Mouse (Mus musculus) midbrain, embryonic 16.5 days (tissue): ENCODE measurements around the gene Spred2. TPM values are rescaled to one million over a fixed set of nuclear protein-coding genes. Genes with fewer than 3 reads are reported as not detected.
"Not testable (repeated sequence)": the region's sequence is repeated elsewhere in the genome, so short reads cannot be mapped to it uniquely, and the experiment has no call there.

ENCODE experiments used
- ATAC-seq: fragments of 200-750 bp; cut with Nextera tagmentation; 2 replicates; pipeline ENCODE4 v1.8.0; 2017; ENCODE audit warnings: moderate TSS enrichment
- H3K27ac ChIP-seq: fragments of 300-500 bp; sonication (generic); 2 replicates; pipeline ENCODE4 v1.5.1; 2014; ENCODE audit warnings: mild to moderate bottlenecking, low read length, mixed read lengths
- H3K27me3 ChIP-seq: fragments of 300-500 bp; sonication (generic); 2 replicates; pipeline ENCODE4 v1.6.1; 2014; ENCODE audit warnings: low read depth, low read length, mixed read lengths; ENCODE audit not compliant: control insufficient read depth, insufficient read depth
- H3K36me3 ChIP-seq: fragments of 300-500 bp; sonication (generic); 2 replicates; pipeline ENCODE4 v1.6.1; 2014; ENCODE audit warnings: mild to moderate bottlenecking, low read length, moderate library complexity, mixed read lengths; ENCODE audit not compliant: control insufficient read depth, insufficient read depth
- H3K4me1 ChIP-seq: fragments of 300-500 bp; sonication (generic); 2 replicates; pipeline ENCODE4 v1.6.1; 2014; ENCODE audit warnings: mild to moderate bottlenecking, low read length, mixed read lengths; ENCODE audit not compliant: control insufficient read depth, insufficient read depth
- H3K4me2 ChIP-seq: fragments of 300-500 bp; sonication (generic); 2 replicates; pipeline ENCODE4 v1.6.1; 2014; ENCODE audit warnings: mild to moderate bottlenecking, low read length, mixed read lengths
- H3K4me3 ChIP-seq: fragments of 300-500 bp; sonication (generic); 2 replicates; pipeline ENCODE4 v1.5.1; 2014; ENCODE audit warnings: low read depth, mild to moderate bottlenecking, low read length, moderate library complexity, mixed read lengths
- H3K9ac ChIP-seq: fragments of 300-500 bp; sonication (generic); 2 replicates; pipeline ENCODE4 v1.6.1; 2014; ENCODE audit warnings: low read depth, low read length, mixed read lengths
- H3K9me3 ChIP-seq: fragments of 300-500 bp; sonication (generic); replicated peaks from 2 replicates; pipeline ENCODE4 v1.6.1; 2014; ENCODE audit warnings: mild to moderate bottlenecking, low read length, mixed read lengths; ENCODE audit not compliant: control insufficient read depth, poor library complexity, severe bottlenecking
- WGBS: fragments of 180-500 bp; shearing (Covaris S2); extraction: QIAGEN DNeasy Blood & Tissue Kit; methylation state at CpG from one replicate; pipeline ENCODE4 v1.1.7; 2014; 5-methylcytosine and 5-hydroxymethylcytosine counted together
- polyA plus RNA-seq: library from polyadenylated mRNA; unstranded; fragments of >200 nt; fragmentation: Nextera tagmentation; extraction: Ambion mirVana; gene quantifications from 2 replicates; pipeline ENCODE4 v1.2.1, GENCODE M21; 2015

Spred2 gene
- polyA plus RNA-seq, 1 experiment from 2014 or later, result 4.8 TPM

GRCm38 (mm10) chr11:20052814-20053536 lies 128.8 kb downstream of the Spred2 start:
- Histone ChIP-seq H3K27ac (no peak overlapping the region), H3K36me3 (peaks cover 12% of the 10 kb centered on the region; the same call in 1 of the 2 replicates), H3K9me3 (no peaks in the 10 kb centered on the region), H3K9ac (no peak overlapping the region), H3K4me2 (no peak overlapping the region), H3K4me3 (no peak overlapping the region), H3K27me3 (no peaks in the 10 kb centered on the region), H3K4me1 (peaks cover 3% of the 10 kb centered on the region; the same call in 1 of the 2 replicates)
- no peak for ATAC-seq
- 56% methylated on average over 13 of the region's 13 CpGs for WGBS

- H3K9ac ChIP-seq, result no peak overlapping the region
- no peaks in the 10 kb centered on the region for H3K9me3 ChIP-seq
- H3K4me2 ChIP-seq, result no peak overlapping the region
- ATAC-seq, result no peak
- H3K4me3 ChIP-seq, result no peak overlapping the region
- no peaks in the 10 kb centered on the region for H3K27me3 ChIP-seq
- peaks cover 14% of the 10 kb centered on the region; the same call in 1 of the 2 replicates for H3K36me3 ChIP-seq
- H3K4me1 ChIP-seq, result peaks cover 3% of the 10 kb centered on the region; the same call in 1 of the 2 replicates
- H3K27ac ChIP-seq, result no peak overlapping the region
- WGBS, result 69% methylated on average over 3 of the region's 3 CpGs
These were observed 129.8 kb downstream of the Spred2 start for GRCm38 (mm10) chr11:20053951-20054350.

- 0 out of 2 replicates have a peak, but pooled peaks have one; percentile 36 for ATAC-seq
- WGBS, result 27% methylated on average over 5 of the region's 5 CpGs
- H3K9me3 ChIP-seq, result no peaks in the 10 kb centered on the region
- H3K4me1 ChIP-seq, result peaks cover 3% of the 10 kb centered on the region; the same call in 1 of the 2 replicates
- H3K4me2 ChIP-seq, result no peak overlapping the region
- H3K27me3 ChIP-seq, result no peaks in the 10 kb centered on the region
- no peak overlapping the region for H3K4me3 ChIP-seq
- no peak overlapping the region for H3K9ac ChIP-seq
- H3K36me3 ChIP-seq, result peaks cover 18% of the 10 kb centered on the region; the same call in 1 of the 2 replicates
- H3K27ac ChIP-seq, result no peak overlapping the region
These were observed 130.4 kb downstream of the Spred2 start for GRCm38 (mm10) chr11:20054617-20055016.

- ATAC-seq, result no peak
- no peak overlapping the region for H3K4me2 ChIP-seq
- no peaks in the 10 kb centered on the region for H3K9me3 ChIP-seq
- peaks cover 3% of the 10 kb centered on the region; the same call in 1 of the 2 replicates for H3K4me1 ChIP-seq
- H3K36me3 ChIP-seq, result peaks cover 21% of the 10 kb centered on the region
- WGBS, result 91% methylated on average over 1 of the region's 1 CpGs
- no peak overlapping the region for H3K27ac ChIP-seq
- no peaks in the 10 kb centered on the region for H3K27me3 ChIP-seq
- H3K4me3 ChIP-seq, result no peak overlapping the region
- no peak overlapping the region for H3K9ac ChIP-seq
These were observed 132.0 kb downstream of the Spred2 start for GRCm38 (mm10) chr11:20056168-20056567.

- ATAC-seq, result peak; percentile 36; the same call in 1 of the 2 replicates
- Histone ChIP-seq H3K4me1 (peaks cover 3% of the 10 kb centered on the region; the same call in 1 of the 2 replicates), H3K36me3 (peaks cover 21% of the 10 kb centered on the region), H3K9ac (no peak overlapping the region), H3K27ac (no peak overlapping the region), H3K4me2 (no peak overlapping the region), H3K9me3 (no peaks in the 10 kb centered on the region), H3K4me3 (no peak overlapping the region), H3K27me3 (no peaks in the 10 kb centered on the region)
- whole genome bisulfite sequencing, result 100% methylated on average over 2 of the region's 2 CpGs
These were observed 133.3 kb downstream of the Spred2 start for GRCm38 (mm10) chr11:20057429-20057828.

- Histone ChIP-seq H3K9me3 (no peaks in the 10 kb centered on the region), H3K4me3 (no peak overlapping the region), H3K4me1 (no peaks in the 10 kb centered on the region), H3K27ac (no peak overlapping the region), H3K4me2 (no peak overlapping the region), H3K9ac (no peak overlapping the region), H3K36me3 (peaks cover 21% of the 10 kb centered on the region), H3K27me3 (no peaks in the 10 kb centered on the region)
- 83% methylated on average over 3 of the region's 3 CpGs for WGBS
- ATAC-seq, result no peak
These were observed 135.6 kb downstream of the Spred2 start for GRCm38 (mm10) chr11:20059736-20060135.

- not testable (repeated sequence) for H3K4me3 ChIP-seq, H3K4me2 ChIP-seq, H3K27me3 ChIP-seq, H3K27ac ChIP-seq, H3K36me3 ChIP-seq, H3K4me1 ChIP-seq, H3K9ac ChIP-seq, ATAC-seq, H3K9me3 ChIP-seq
- WGBS, result 87% methylated on average over 9 of the region's 9 CpGs
These were observed 138.6 kb downstream of the Spred2 start for GRCm38 (mm10) chr11:20062801-20063200.

- not testable (repeated sequence) for ATAC-seq, H3K36me3 ChIP-seq, H3K4me2 ChIP-seq, H3K4me1 ChIP-seq, H3K27me3 ChIP-seq, H3K9me3 ChIP-seq, H3K4me3 ChIP-seq, H3K9ac ChIP-seq, H3K27ac ChIP-seq
- WGBS, result 5% methylated on average over 2 of the region's 2 CpGs
These were observed 139.9 kb downstream of the Spred2 start for GRCm38 (mm10) chr11:20064086-20064485.

- 96% methylated on average over 2 of the region's 2 CpGs for WGBS
- Histone ChIP-seq H3K4me3 (no peak overlapping the region), H3K27me3 (no peaks in the 10 kb centered on the region), H3K4me2 (no peak overlapping the region), H3K27ac (no peak overlapping the region), H3K9me3 (no peaks in the 10 kb centered on the region), H3K4me1 (no peaks in the 10 kb centered on the region), H3K9ac (no peak overlapping the region), H3K36me3 (peaks cover 5% of the 10 kb centered on the region; the same call in 1 of the 2 replicates)
- ATAC-seq, result no peak
These were observed 140.8 kb downstream of the Spred2 start for GRCm38 (mm10) chr11:20064926-20065325.
